Mouse (Mus musculus): ENCODE results near the gene Pld4. TPM values are rescaled to one million over a fixed set of nuclear protein-coding genes. Genes with fewer than 3 reads are reported as not detected.
"Not testable (repeated sequence)": the region's sequence is repeated elsewhere in the genome, so short reads cannot be mapped to it uniquely, and the experiment has no call there.

Pld4 gene
- total RNA-seq, 1 experiment from 2014 or later: 6.4 TPM

DNA sequence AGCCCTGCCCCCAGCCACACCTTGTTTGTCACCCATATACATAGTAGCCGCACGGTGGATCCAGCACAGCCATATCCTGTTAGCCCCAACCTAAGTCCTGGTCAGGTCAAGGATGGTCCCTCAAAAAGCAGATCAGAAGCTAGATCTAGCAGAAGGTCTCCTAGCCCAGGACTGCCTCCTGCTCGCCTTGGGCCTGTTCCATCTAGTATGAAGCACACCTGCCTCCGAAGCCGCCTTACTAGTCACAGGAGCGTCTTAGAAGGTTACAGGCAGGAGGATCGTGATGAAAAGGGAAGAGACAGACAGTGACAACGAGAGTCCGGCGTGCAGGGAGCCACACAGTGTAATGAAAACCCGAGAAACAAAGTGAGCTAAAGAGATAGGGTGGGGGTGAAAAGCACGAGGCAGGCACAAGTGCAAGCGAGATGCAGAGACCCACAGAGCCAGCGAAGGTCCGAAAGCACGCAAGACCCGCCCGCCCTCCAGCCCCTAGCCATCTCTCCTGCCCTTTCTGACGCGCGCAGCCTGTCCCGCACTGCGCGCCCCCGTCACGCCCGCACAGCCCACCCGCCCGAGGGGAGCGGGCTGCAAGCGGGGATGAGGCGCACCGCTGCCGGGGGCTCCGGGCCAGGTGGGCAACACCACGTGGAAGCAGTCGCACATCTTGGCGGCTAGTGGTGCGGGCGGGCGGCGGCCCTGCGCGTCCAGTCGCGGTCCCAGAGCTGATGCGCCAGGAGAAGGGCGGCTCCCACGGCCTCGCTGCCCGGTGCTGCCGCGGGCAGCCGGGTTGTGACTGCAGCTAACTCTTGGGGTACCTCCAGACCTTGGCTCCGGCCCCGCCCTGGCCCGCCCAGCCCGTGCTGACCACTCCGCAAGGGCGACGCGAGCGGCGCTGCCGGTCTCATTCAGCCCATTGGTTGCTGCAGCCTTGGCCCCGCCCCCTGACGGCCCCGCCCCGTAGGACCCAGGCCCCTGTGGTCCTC is 41.7 kb downstream of the Pld4 start, which contains the start of gene Ahnak2:
TSS of gene Ahnak2 (minus strand) at position 794 of the 983 bp plus-strand sequence.
- DNase-seq: peak; percentile 67

DNA sequence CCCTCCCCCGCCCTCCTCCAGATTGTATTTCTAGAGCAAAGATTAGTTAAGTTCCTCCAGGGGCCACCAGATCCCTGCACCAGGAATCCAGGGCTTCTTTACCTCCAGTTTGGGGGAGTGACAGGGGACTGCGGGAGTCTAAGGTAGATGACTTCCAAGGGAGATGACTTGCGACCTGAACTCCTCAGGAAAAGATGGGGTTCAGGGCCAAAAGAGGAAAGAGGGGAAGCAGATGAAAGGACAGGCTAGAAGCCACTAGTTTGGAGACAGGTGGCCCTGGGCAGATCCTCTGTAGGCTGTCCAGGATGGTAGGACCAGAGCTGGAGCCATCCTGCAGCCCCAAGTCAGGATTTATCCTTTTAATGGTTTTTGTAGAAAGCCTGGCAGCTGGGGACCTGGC is 42.5 kb downstream of the Pld4 start:
- DNase-seq: no peak

DNA sequence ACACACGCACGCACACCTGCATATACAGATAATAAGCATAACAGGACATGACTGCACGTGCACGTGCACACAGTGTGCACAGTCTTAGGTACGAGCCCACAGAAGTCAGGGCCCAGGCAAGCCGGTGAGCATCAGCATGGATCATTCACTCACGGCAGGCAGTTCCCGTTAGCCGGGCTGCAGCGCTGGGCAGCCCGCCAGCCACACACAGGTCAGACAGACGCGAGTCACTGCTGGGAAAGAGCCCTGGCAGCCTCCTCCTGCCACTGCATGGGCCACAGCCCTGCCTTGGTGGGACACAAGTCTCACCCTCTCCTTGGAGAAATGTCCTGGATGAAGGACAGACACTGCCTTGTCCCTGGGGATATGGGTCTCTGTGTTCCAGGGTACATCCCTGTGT is 43.6 kb downstream of the Pld4 start:
- peak; percentile 69 for DNase-seq

DNA sequence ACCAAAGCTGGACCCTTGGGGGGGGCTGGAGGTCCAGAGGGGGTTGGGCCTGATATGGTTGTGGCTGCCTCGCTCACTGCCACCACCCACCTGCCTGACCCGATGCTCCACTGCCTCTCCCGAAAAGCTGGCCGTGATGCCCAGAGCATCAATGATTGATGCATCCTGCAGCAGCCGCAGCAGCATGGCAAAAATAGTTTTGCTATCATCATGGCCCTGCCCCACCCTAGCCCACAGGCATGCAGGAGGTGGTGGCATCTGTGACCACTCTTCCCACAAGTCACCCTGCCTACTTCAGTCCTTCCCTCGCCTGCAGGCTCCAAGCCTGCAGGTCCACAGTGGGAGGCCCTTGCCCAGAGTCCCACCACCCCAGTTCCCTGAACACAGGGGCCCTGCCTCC is 45.6 kb downstream of the Pld4 start:
- no peak for DNase-seq

DNA sequence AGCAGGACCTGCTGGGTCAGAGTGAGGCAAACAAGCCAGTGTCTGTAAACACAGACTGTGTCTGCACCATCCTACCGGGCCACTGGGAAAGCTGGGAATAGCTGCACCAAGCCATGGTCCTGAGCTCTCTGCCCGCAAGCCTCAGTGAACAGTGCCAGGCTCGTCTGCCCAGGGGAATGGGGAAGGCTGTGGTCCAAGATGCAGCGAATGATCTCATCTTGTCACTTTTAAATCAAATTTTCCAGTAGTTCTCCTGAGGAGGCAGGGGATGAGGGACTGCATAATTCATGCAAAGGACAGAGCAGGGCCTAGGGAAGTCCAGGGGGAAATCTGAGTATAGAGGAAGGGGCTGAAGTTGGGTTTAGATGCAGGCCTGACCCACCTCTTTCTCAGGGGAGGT is 47.3 kb downstream of the Pld4 start:
- no peak for DNase-seq

DNA sequence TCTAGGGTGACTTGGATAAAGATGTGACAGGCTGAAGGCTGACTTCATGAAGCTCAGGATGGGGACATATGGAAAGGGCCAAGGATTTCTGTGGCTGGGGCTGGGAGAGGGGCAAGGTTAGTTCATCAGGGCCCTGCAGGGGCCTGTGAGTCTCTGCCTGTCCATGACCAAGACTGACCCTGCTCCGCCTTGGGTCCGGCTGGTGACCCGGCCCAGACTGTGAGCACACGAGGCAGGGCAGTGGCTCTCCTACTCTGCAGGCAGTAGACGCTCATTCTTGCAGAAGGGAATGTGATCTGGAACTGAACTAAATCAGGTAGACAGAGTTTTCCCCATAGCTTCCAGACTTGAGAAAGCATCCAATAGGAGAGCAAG is 47.7 kb downstream of the Pld4 start:
- no peak for DNase-seq

DNA sequence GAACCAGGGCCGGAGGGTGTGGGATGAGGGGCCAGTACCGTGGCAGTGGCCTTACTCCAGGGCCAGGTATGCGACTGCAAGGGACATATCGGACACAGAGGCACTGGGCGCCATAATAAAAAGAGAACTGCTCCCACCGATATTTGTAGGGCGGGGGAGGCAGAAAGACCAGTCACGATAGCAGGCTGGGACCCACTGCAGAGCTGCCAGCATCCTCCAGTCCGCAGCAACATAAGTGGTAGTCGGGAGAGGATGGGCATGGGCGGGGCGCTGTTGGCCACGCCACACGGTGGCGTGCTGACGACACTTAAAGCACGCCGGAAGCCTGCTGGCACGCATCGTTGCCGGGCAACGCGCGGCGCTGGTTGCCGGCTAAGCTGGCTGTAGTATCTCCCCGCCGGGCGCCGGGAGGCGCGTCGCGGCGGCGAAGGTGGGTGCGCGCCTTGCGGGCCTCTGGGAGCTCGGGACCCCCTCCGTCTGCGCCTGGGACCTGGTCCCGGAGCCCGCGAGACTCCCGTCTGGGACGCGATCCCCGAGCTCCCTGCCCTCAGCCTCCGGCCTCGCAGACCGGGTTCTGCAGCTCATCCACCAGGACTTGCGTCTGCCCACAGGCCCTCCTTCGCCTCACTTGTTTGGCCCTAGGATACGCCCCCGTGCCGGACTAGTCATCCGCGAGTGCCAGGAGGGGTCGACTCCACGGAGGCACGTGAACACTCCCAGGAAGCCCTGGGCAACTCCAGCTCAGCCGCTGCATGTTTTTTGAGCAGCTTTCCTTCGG is 48.3 kb downstream of the Pld4 start, which contains the start of gene Clba1:
TSS of gene Clba1 (plus strand) at position 351 of the 778 bp plus-strand sequence.
- DNase-seq: peak; percentile 94

DNA sequence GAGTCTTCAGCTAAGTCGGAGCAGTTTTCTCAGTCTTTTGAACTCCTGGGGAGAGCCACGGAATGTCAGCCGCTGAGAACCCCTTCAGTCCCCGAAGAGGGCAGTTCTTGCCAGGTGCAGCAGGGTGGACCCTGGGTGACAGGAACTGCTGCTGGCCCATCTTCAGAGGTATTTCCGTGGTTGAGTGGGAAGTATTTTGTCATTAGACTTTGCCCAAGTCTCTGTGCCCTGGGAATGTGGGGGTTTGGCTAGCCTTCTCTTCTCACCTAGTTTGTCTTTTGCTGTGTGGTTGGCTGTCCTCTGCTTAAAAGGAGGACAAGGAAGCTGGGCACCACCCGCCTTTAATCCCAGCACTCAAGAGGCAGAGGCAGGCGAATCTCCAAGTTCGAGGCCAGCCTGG is 49.2 kb downstream of the Pld4 start:
- no peak for DNase-seq

DNA sequence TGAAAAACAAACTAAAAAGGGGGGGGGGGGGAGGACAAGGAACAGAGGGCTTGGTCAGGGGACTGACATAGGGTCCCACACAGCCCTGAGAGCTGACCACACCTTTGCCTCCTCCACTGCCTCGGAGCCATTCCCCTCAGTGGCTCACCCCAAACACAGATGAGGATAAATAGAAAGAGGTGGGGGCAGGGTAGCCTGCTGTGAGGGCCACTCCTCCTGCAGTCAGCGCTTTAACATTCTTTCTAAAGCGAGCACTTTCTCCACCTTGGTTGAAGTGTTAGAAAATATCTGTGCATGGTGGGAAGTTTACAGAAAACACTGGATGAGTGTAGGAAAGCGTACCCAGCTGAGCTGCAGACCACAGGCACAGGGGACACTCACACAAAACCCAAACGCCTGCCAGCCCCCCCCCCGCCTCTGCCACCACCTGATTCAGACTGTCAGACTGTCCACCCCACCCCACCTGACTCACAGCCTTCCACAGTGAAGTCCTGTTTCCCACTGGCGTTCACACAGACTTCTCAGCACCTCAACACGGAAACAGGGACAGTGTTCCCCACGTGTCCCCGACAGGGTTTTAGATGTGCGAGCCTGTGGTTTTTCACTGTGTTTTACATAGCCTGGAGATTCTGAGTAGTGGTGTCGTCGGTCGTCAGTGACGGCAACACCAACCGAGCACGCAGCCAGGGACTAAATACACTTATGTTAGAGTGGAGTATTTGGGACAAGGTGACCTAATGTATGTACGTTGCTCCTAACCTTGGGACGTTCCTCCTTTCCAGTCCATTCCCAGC is 49.8 kb downstream of the Pld4 start:
- no peak for DNase-seq

DNA sequence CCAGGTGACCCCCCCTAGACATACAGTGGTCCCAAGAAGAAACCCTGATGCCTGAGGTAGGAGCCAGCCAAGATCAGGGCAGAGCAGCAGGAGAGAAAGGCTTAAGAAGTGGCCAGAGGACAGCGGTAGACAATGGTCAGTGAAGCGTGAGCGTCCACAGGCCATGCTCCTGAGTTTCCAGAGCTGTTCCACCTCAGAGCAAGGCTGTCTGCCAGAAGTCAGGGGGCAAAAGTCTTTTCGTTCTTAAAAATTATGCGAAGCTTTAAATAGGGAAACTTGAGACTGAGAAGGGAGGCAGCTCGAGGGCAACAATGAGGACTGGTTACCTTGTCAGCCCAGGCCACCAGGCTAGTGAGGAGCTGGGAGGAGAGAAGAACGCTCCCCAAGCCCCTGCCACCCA is 52.9 kb downstream of the Pld4 start:
- no peak for DNase-seq

DNA sequence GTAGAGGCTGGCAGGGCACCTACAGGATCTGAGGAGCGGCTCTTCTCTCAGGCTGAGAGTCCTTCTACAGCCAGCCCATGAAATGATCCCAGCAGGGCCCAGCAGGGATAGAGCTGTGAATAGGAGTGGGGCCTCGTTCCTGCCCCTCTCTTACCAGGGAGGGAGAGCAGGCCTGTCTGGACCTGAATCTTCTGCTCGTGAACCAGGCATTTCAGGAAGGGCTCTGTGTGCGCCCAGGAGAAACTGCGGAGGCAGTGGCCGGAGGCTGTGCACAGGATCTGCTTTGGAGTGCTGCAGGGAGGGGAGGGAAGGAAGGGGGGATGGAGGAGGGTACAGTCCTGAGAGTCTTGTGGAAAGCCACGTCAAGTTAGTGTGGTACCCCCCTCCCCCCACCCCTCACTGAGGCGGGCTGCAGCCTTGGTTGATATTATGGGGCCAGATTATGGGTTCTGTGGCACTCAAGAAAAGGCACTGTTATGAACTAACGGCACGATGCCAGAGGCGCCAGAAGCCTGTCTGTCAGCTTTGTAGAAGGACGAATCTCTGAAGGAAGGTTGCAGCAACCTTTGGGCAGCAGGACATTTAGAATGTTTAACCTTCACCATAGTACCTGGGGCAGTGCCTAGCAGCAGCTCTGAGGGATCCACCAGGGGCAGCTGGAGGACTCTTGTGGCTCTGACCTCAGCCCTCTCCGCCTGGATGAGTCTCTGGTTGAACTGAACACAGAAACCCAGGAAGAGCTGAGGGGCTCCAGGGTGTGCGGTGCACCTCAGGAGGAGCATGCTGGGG is 54.4 kb downstream of the Pld4 start:
- no peak for DNase-seq

DNA sequence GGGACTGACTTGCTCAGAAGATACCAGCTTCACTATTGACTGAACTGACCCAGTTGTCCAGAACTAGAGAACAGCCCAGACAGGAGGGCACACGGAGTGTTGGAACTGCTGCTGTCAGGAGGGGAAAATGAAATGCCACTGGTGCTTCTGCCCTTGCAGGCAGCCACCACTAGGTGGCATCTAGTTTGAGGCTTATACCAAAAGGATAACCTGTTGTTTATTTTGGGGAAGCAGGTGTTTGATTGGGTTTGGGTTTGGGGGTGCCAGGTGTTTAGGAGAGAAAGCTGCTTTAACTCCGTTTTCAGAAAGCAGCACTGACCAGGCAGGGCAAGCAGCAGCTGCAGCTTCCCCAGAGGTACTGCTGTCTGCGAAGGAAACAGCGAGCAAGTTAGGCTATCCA is 55.8 kb downstream of the Pld4 start:
- DNase-seq: peak; percentile 67

DNA sequence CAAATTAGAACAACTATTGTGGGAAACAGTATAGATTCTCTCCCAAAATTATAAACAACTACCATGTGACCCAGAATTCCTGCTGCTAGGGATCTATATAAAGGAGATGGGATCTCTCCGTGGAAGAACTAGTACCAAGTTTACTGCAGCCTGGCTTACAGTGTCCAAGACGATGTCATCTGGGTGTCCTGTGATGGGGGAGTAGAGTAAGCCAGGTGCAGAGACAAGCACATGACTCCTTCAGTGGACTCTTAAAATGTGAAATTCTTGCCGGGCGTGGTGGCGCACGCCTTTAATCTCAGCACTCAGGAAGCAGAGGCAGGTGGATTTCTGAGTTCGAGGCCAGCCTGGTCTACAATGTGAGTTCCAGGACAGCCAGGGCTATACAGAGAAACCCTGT is 56.4 kb downstream of the Pld4 start:
- DNase-seq: not testable (repeated sequence)

Small RNA genes within 50 kb of the gene (microRNA-seq; reads per million reads assigned to microRNA genes)
- 0 to 0.38 reads per million in 2 experiments for gene Mir6940

Other genes starting within 250 kb of the Pld4 start
- gene Tmem179, start 243.9 kb upstream of the Pld4 start, total RNA-seq (2021): 3.9 and 6.0 TPM in 2 replicates
- gene Inf2, start 171.9 kb upstream of the Pld4 start, total RNA-seq (2021): 25.3 and 33.2 TPM in 2 replicates
- gene Adssl1, start 140.6 kb upstream of the Pld4 start, total RNA-seq (2021): 34.1 and 37.6 TPM in 2 replicates
- gene Siva1, start 116.0 kb upstream of the Pld4 start, total RNA-seq (2021): 48.4 and 54.1 TPM in 2 replicates
- gene Akt1, start 85.8 kb upstream of the Pld4 start, total RNA-seq (2021): 245 and 247 TPM in 2 replicates
- 2.8 and 4.6 TPM in 2 replicates for gene Zbtb42, start 81.8 kb upstream of the Pld4 start, total RNA-seq (2021)
- gene Cep170b, start 40.2 kb upstream of the Pld4 start, total RNA-seq (2021): 29.1 and 33.0 TPM in 2 replicates
- 7.2 and 9.6 TPM in 2 replicates for gene Ahnak2, start 42.0 kb downstream of the Pld4 start, total RNA-seq (2021)
- gene Clba1, start 48.3 kb downstream of the Pld4 start, total RNA-seq (2021): 3.4 and 5.6 TPM in 2 replicates
- 19.9 and 21.4 TPM in 2 replicates for gene Cdca4, start 68.8 kb downstream of the Pld4 start, total RNA-seq (2021)
- 0.30 and 3.4 TPM in 2 replicates for gene Gpr132, start 107.6 kb downstream of the Pld4 start, total RNA-seq (2021)
- 18.6 and 20.8 TPM in 2 replicates for gene Jag2, start 169.1 kb downstream of the Pld4 start, total RNA-seq (2021)
- gene Nudt14, start 181.5 kb downstream of the Pld4 start, total RNA-seq (2021): 32.5 and 35.7 TPM in 2 replicates
- gene Btbd6, start 215.8 kb downstream of the Pld4 start, total RNA-seq (2021): 18.3 and 21.1 TPM in 2 replicates
- gene Brf1, start 240.0 kb downstream of the Pld4 start, total RNA-seq (2021): 46.3 and 57.7 TPM in 2 replicates